Mouse (Mus musculus) Muller cell, postnatal 12 days (primary cell): ENCODE measurements around the gene Vamp3.
A peak's percentile ranks its signal among the peaks of the same experiment; 100 is the strongest.

ENCODE experiments used
- DNase-seq: peaks from one replicate; pipeline ENCODE4 v3.0.0-alpha.2; 2015; ENCODE audit errors: inconsistent ontology term

The Vamp3 gene

DNA sequence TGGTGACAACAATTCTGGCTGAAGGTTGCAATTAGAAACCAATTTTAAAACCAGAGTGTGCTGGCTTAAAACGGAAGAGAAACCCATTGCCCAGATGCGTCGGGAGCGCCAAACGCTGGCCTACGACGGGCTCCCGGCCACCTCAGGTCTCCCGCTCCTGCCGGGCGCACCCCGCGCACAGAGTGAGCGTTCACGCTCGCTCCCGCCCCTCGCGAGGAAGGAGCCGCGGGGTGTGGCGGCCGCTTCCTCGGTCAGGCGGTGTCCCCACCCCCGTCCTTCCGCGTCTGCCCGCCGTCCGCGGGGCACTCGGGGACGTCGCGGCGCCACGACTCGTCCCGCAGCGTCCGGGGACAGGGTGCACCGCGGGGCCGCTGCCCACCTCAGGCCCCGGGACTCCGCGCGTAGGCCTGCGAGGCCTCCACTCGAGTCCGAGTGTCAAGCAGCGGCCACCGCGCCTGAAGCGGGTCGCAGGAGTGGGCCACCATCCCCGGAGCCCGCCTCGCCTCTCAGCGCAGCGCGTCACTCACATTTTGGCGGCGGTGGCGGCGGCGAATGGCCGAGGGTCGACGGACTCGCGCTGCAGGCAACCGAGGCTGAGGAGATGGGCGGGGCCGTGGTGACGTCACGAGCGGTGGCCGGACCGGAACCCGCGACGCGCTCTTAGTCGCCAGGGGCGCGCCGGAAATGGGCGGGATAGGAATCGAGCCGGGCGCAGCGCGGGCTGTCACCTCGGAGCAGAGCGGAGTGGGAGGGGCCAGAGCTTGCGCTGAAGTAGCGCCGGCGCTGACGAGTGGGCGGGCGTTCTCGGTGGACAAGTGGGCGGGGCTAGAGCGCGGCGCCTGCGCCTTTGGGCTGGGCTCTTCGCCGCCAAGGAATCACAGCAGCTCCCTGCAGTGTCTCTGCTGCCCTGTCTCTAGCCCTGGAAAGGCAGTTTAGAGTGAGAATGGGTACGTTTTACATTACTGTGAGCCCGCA, at the start of gene Vamp3:
Vamp3 (minus strand) TSS at position 617 of the 975 bp plus-strand sequence.
- DNase-seq, result peak; percentile 99

GRCm38 (mm10) chr4:151106468-151106867, 48.7 kb upstream of the Vamp3 start:
- DNase-seq, result peak; percentile 5

DNA sequence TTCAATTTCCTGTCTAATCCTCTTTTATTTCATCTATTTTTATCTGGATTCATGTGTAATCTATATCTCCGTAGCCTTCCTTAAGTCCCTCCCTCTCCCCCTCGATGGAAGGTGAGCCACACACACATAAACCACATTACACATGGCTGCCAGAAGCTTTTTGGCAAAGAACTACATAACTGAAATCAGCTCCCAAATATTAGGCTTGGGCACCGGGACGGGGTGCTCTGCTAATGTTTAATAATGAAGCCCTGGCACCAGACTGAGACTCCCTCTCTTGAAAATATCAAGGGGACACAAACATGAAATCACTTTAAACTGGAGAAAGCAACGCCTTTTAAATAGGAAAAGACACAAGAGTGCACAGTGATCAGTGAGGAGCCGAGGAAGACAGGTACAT, 48.1 kb upstream of the Vamp3 start:
- no peak for DNase-seq

DNA sequence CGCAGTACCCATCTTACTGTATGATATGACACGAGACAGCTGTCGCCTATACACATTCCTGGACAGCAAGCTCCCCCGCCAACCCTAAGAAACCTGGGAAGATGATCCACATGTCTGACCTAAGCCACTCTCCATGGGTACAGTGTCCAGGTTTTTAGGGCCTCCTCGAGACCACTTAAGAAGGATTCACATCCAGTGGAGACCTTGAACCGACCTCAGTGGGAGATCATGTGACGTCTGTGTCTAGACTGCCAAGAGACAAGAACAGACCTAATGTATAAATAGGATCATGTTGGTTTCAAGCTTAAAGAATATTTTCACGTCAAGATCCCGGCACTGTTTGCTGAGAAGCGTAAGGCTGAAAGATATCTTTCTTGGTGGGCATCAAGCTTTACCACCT, 46.4 kb upstream of the Vamp3 start:
- no peak for DNase-seq

GRCm38 (mm10) chr4:151103646-151104045, 45.9 kb upstream of the Vamp3 start:
- DNase-seq, result no peak

DNA sequence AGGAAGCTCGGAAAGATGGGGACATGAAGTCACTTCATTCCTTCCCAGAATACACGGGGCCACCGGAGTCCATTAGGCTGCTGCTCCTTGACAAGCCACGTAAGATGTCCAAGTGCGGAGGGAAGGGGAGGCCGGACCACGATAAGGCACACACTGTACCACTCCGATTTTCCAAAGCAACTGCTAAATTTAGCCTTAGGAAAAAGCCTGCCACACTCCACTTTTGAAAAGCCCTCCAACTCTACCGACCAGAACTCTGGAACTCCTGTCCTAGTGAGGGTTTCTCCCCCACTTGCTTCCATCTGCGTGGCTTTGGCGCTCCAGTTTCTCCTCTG, 39.3 kb upstream of the Vamp3 start:
- no peak for DNase-seq

GRCm38 (mm10) chr4:151096334-151097103, 38.8 kb upstream of the Vamp3 start:
- no peak for DNase-seq

- DNase-seq, result no peak
These were observed 37.4 kb upstream of the Vamp3 start for GRCm38 (mm10) chr4:151095207-151095606.

DNA sequence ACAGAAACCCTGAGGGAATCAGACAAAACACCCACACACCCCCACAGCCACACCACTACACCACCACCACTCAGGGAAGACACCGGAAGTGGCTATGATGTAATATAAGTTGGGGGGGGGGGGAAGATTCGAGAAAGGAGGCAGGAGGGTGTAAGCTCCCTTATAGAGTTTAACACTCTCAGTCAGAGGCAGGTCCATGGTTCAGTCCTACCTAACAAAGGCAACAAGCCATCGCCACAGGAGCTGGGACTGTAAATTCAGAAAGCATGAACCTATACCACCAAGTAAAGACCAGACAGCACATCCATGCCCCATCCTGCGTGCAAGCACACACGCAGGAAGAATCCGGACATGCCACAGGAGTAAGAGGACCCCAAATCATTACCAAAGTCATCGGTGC, 31.5 kb upstream of the Vamp3 start, which contains the start of gene Gm13090:
Gm13090 (plus strand) TSS at position 301 of the 400 bp plus-strand sequence.
- no peak for DNase-seq

GRCm38 (mm10) chr4:151088819-151089218, 31.1 kb upstream of the Vamp3 start:
- peak; percentile 39 for DNase-seq

GRCm38 (mm10) chr4:151087358-151087757, 29.6 kb upstream of the Vamp3 start:
- no peak for DNase-seq

GRCm38 (mm10) chr4:151083027-151083426, 25.3 kb upstream of the Vamp3 start:
- no peak for DNase-seq

DNA sequence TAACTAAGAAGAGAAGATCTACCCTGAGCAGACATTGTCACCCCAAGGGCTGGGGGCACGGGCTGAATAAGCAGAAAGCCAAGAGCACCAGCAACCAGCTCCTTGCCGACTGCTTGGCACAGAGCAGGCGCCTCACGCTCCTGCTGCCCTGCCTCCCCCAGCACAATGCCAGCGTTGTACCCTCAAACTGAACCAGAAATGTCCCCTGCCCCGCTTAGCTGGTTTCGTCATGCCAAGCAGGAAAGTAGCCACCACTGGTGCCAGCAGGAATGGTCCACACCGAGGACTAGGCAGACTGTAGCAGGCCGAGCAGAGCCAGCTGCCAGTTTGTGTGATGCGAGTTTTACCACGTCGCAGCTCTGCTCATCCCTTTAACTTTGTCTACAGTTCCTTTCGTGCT, 24.2 kb upstream of the Vamp3 start:
- no peak for DNase-seq

DNA sequence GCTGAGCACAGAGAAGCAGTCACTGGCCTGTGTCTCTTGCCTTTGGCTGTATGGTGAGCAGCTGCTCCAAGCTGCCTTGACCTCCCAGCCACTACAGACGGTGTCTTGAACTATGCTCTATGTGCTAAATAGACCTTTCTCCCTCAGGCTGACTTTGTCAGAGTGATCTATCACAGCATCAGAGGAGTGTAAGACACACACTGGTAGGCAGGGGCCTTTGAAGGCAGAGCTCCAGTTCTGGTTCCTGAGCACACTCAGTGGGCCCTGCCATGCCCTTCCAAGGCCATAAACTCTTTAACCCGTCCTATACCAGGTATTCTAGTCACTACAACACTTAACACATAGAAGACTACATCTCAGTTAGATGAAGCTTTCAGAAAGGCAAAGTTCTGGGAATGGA, 23.6 kb upstream of the Vamp3 start:
- DNase-seq, result no peak

GRCm38 (mm10) chr4:151074817-151075216, 17.1 kb upstream of the Vamp3 start:
- DNase-seq, result no peak

DNA sequence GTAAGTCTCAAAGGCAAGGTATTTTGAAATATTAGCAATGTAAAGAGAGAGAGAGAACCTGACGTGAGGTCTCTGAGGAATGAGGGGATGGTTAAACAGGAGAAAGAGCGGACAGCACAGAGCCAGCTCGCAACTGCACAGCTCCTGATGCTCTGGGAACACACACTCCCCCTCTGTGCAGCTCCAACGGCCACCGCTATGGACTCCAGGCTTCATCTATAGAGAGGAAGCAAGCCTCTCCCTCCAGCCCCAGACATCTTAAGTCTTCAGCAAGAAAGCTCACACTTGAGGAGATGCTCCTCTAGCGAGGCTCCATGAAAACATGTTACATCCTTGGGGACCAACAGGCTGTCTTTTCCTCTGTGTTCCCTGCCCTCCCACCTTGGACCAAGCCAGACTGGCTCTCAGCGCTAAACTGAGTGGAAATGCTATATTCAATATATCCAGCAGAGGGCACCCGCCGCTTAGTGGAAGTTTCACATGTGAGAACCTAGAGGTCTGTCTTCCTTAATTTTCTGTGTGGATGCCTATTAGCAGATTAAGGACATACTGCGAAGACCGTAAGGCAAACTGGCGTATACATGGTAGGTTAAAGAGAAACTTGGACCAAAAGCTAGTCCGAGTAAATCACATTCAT, 15.5 kb upstream of the Vamp3 start:
- DNase-seq, result peak; percentile 55

- no peak for DNase-seq
These were observed 13.2 kb upstream of the Vamp3 start for GRCm38 (mm10) chr4:151070962-151071361.

GRCm38 (mm10) chr4:151068751-151069150, 11.0 kb upstream of the Vamp3 start:
- no peak for DNase-seq

DNA sequence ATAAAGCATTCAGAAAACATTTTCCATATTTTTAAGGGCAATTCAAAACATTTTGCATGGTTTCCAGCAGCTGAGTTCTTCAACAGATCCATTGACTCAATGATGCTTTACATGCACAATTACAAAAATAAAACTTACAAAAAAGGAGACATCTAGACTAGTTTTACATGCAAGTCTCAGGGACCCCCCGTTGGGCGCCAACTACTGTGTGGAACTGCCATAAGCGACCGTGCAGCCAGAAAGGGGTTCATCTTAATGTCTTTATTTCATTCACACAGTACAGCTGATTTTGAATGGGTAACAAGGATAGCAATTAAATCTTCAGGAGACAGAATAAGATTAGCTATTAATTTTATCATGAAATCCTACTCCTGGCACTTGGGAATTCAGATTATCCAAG, 1.8 kb upstream of the Vamp3 start:
- DNase-seq, result no peak

DNA sequence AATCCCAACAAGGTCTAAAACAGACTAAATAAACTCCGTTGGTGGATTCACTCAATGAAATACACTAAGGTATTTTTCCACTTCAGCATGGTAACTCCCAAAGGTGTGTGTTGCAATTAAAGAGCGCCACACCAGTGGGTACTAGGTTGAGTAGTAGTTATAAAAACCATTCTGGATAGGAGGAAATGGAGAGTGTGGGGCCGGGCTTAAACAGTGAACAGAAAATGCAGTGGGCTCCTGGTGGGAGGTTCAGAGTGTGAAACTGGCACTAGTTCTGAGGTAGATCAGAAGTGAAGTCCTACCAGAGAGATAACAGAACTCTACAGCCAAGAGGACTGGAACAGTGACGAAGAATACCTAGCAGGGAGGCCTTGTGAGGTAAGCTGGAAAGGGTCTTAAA, 871 bp upstream of the Vamp3 start:
- no peak for DNase-seq

DNA sequence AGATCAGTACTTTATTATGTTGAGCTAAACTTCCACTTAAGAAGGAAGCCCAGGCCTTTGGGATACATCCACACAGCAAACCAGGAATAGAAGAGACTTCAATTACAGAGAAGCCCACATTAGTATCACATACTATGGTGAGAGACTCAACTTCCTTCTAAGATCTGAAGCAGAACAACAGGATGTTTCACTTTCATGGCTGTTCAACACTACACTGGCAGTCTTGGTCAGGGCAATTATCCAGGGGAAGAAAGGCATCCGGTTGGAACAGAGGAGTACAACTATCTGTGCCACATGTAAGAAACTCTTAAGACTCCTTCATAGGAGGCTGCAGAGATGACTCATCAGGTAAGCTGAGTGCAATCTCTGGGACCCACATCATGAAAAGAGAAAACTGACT, 6.6 kb downstream of the Vamp3 start:
- DNase-seq, result no peak

GRCm38 (mm10) chr4:151046524-151046923, 11.2 kb downstream of the Vamp3 start:
- no peak for DNase-seq
